Mouse (Mus musculus) ES-Bruce4 (cell line): ENCODE measurements around the gene Thbs1.

Source experiments
- CTCF ChIP-seq: IDR thresholded peaks from one replicate; pipeline ENCODE4 v1.8.1; 2011; ENCODE audit warnings: low read depth, low read length
- EP300 ChIP-seq: IDR thresholded peaks from 2 replicates; pipeline ENCODE4 v1.6.1; 2011; ENCODE audit warnings: low read depth, low read length; ENCODE audit not compliant: insufficient read depth
- POLR2A ChIP-seq: IDR thresholded peaks from one replicate; pipeline ENCODE4 v1.8.1; 2011; ENCODE audit warnings: low read length; ENCODE audit not compliant: insufficient read depth

- TF ChIP-seq POLR2A, result no peak
- no peak for TF ChIP-seq CTCF
- TF ChIP-seq EP300, result no peak
These were observed 1.3 kb upstream of the Thbs1 start for GRCm38 (mm10) chr2:118110225-118110915.
